Mouse (Mus musculus) liver, embryonic 14 days (tissue): ENCODE data around the gene Htatip2. TPM values are rescaled to one million over a fixed set of nuclear protein-coding genes. Genes with fewer than 3 reads are reported as not detected.

Experiments used
- polyA plus RNA-seq: library from polyadenylated mRNA; depleted of rRNA; stranded (reverse); fragments of >200 nt; gene quantifications from 2 replicates; pipeline ENCODE4 v1.2.3, GENCODE M21; 2012; rRNA removed

Gene Htatip2
- polyA plus RNA-seq, result 16.5 and 19.1 TPM in 2 replicates

GRCm38 (mm10) chr7:49758934-49759571, at the start of gene Htatip2:
Htatip2 (plus strand) TSS chr7:49759115.

GRCm38 (mm10) chr7:49778114-49778901, 19.4 kb downstream of the Htatip2 start, which contains the start of gene Prmt3:
Prmt3 (plus strand) TSS chr7:49778346.

Other genes with a start within 250 kb of the Htatip2 start
- gene Dbx1, start 122.3 kb upstream of the Htatip2 start, polyA plus RNA-seq, result 0.07 TPM in 1 of 2 replicates, not detected in the other
- gene Prmt3, start 19.2 kb downstream of the Htatip2 start, polyA plus RNA-seq, result 13.0 and 13.9 TPM in 2 replicates
- not detected in 2 replicates for gene Slc6a5, start 151.0 kb downstream of the Htatip2 start, polyA plus RNA-seq
- 0.02 and 0.10 TPM in 2 replicates for gene Nell1, start 215.7 kb downstream of the Htatip2 start, polyA plus RNA-seq